Mouse (Mus musculus) forebrain, embryonic 14.5 days (tissue): Measurements from ENCODE around the gene Parvg. TPM values are rescaled to one million over a fixed set of nuclear protein-coding genes. Genes with fewer than 3 reads are reported as not detected.

Experiments
- ATAC-seq: fragments of 200-750 bp; cut with Nextera tagmentation; 2 replicates; pipeline ENCODE4 v1.8.0; 2017; ENCODE audit warnings: mild to moderate bottlenecking, moderate library complexity
- DNase-seq: peaks from one replicate; pipeline ENCODE4 v3.0.0-alpha.2; 2015; ENCODE audit warnings: low spot score
- H3K27ac ChIP-seq: fragments of 300-500 bp; sonication (generic); 2 replicates; pipeline ENCODE4 v1.5.1; 2014; ENCODE audit warnings: low read depth, mild to moderate bottlenecking, control low read depth, low read length, moderate library complexity
- H3K27me3 ChIP-seq: fragments of 300-500 bp; sonication (generic); replicated peaks from 2 replicates; pipeline ENCODE4 v1.6.1; 2014; ENCODE audit warnings: low read length, control low read depth, mixed read lengths; ENCODE audit not compliant: control insufficient read depth, insufficient read depth
- H3K36me3 ChIP-seq: fragments of 300-500 bp; sonication (generic); 2 replicates; pipeline ENCODE4 v1.6.1; 2014; ENCODE audit warnings: low read length, control low read depth; ENCODE audit not compliant: control insufficient read depth, insufficient read depth
- H3K4me1 ChIP-seq: fragments of 300-500 bp; sonication (generic); 2 replicates; pipeline ENCODE4 v1.6.1; 2014; ENCODE audit warnings: antibody characterized with exemption, low read length, control low read depth; ENCODE audit not compliant: control insufficient read depth, insufficient read depth
- H3K4me2 ChIP-seq: fragments of 300-500 bp; sonication (generic); 2 replicates; pipeline ENCODE4 v1.6.1; 2014; ENCODE audit warnings: mild to moderate bottlenecking, control low read depth, low read length
- H3K4me3 ChIP-seq: fragments of 300-500 bp; sonication (generic); 2 replicates; pipeline ENCODE4 v1.5.1; 2014; ENCODE audit warnings: low read depth, low read length, control low read depth
- H3K9ac ChIP-seq: fragments of 300-500 bp; sonication (generic); 2 replicates; pipeline ENCODE4 v1.6.1; 2014; ENCODE audit warnings: mild to moderate bottlenecking, low read length, control low read depth, moderate library complexity
- H3K9me3 ChIP-seq: fragments of 300-500 bp; sonication (generic); replicated peaks from 2 replicates; pipeline ENCODE4 v1.6.1; 2016; ENCODE audit warnings: low read length, control low read depth, mixed read lengths; ENCODE audit not compliant: control insufficient read depth
- WGBS: fragments of 180-500 bp; shearing (Covaris S2); extraction: QIAGEN DNeasy Blood & Tissue Kit; methylation state at CpG from one replicate; pipeline ENCODE4 v1.1.7; 2014; 5-methylcytosine and 5-hydroxymethylcytosine counted together
- polyA plus RNA-seq: library from polyadenylated mRNA; unstranded; fragments of >200 nt; fragmentation: Nextera tagmentation; extraction: Ambion mirVana; gene quantifications from 2 replicates; pipeline ENCODE4 v1.2.1, GENCODE M21; 2014

Parvg gene
- 0.90 and 1.2 TPM in 2 replicates for polyA plus RNA-seq

DNA sequence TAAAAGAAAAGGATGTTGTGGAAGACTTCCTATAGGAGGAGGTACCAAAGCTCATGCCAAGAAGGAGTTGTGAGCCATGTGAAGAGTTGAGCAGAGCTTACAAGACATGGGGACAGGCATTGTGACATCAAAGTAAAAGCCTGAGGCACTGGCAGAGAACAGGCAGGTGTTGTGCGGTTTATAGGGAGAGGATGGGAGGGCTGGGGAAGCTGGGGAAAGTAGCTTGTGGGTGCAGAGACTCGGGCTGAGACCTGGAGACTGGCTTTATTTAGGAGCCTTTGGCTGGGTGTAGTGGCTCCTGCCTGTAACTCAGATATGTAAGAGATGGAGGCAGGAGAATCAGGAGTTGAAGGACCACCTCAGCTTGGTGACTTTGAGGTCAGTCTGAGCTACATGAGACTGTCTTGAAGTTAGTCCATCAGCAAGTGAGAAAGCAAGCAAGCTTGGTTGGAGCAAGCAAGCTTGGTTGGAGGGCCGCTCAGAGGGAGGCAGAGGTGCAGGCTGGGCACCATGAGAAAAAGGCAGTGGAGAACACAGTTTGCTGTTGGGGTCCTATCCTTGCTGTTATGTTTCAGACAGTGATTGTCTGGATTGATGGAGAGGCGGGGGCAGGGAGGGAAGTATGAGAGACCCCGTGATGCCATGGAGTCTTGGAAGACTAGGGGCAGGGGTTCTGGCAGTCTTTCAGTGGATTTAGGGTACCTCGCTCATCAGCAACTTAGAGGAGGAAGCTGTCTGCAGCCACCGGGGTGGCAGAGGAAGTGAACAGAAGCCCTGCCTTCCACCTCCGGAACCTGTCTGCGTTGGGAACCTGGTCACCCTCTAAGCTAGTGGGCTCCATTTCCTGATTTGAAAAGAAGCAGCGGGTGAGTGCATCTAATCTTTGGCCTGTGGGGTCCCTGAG lies at the start of gene Parvg:
Gene Parvg, plus strand, starts transcription at position 61 of the 904 bp plus-strand sequence.
- Histone ChIP-seq H3K9me3 (no peaks in the 10 kb centered on the region), H3K9ac (no peak within 1 kb of the TSS), H3K36me3 (no peaks in the 10 kb centered on the region), H3K4me2 (no peak within 1 kb of the TSS), H3K27ac (no peak within 1 kb of the TSS), H3K27me3 (no peaks in the 10 kb centered on the region), H3K4me1 (peaks cover 5% of the 10 kb centered on the region; the same call in 1 of the 2 replicates), H3K4me3 (no peak within 1 kb of the TSS)
- WGBS: 81% methylated on average over 10 of the region's 10 CpGs
- DNase-seq (no peak), ATAC-seq (no peak)

- H3K27ac ChIP-seq: no peak overlapping the region
- no peaks in the 10 kb centered on the region for H3K4me1 ChIP-seq
- ATAC-seq (no peak), DNase-seq (no peak)
- H3K9me3 ChIP-seq: no peaks in the 10 kb centered on the region
- no peaks in the 10 kb centered on the region for H3K36me3 ChIP-seq
- 83% methylated on average over 4 of the region's 4 CpGs for WGBS
- H3K4me2 ChIP-seq: no peak overlapping the region
- H3K27me3 ChIP-seq: no peaks in the 10 kb centered on the region
- H3K9ac ChIP-seq: no peak overlapping the region
- H3K4me3 ChIP-seq: no peak overlapping the region
These were observed 47.8 kb upstream of the Parvg start for GRCm38 (mm10) chr15:84276066-84276465.

DNA sequence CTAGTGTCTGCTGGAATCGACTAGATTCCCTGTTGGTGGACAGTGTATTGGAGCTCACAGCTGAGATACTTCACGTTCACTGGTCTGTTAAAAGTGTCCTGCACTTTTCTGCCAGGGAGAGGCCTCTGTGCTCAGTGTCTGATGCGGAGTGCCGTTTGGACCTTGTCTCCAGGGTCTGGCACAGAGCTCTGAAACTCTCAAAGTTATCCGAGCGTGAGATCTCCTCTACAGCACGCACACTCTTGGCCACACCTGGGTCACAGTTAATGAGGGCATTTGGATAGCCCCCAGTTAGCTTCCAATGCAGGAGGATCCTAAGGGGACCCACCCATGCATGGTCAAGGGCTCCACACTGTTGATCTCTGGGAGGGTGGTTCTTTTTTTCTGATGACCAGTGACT lies 45.7 kb upstream of the Parvg start:
- no peak for ATAC-seq
- WGBS: 83% methylated on average over 7 of the region's 7 CpGs
- Histone ChIP-seq H3K4me3 (no peak overlapping the region), H3K9ac (no peak overlapping the region), H3K4me2 (no peak overlapping the region), H3K27me3 (no peaks in the 10 kb centered on the region), H3K27ac (no peak overlapping the region), H3K36me3 (no peaks in the 10 kb centered on the region), H3K4me1 (no peaks in the 10 kb centered on the region), H3K9me3 (no peaks in the 10 kb centered on the region)
- no peak for DNase-seq

- Histone ChIP-seq H3K9me3 (no peaks in the 10 kb centered on the region), H3K36me3 (no peaks in the 10 kb centered on the region), H3K4me1 (no peaks in the 10 kb centered on the region), H3K27ac (no peak overlapping the region), H3K27me3 (no peaks in the 10 kb centered on the region), H3K4me3 (no peak overlapping the region), H3K4me2 (no peak overlapping the region), H3K9ac (no peak overlapping the region)
- no peak for ATAC-seq
- 87% methylated on average over 7 of the region's 7 CpGs for WGBS
- DNase-seq: no peak
These were observed 45.2 kb upstream of the Parvg start for GRCm38 (mm10) chr15:84278656-84279055.

DNA sequence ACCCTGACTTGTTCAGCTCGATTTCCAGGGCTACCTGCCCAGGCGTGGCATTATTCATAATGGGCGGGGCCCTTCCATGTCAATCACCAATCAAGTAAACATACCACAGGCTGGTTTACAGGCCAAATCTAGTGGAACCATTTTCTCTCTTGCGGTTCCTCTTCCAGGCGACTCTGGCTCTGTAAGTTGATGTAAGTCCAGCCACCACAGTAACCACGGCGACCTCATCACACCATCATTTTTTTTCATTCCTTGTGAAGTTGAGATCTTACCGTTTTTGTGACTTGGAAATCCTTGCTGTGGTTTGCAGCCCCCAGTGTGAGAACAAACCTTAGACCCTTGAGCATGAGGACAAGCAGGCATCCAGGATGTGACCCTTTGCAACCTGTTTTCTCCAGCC lies 43.5 kb upstream of the Parvg start:
- Histone ChIP-seq H3K9ac (no peak overlapping the region), H3K27me3 (no peaks in the 10 kb centered on the region), H3K4me2 (no peak overlapping the region), H3K36me3 (no peaks in the 10 kb centered on the region), H3K4me3 (no peak overlapping the region), H3K4me1 (no peaks in the 10 kb centered on the region), H3K27ac (no peak overlapping the region), H3K9me3 (no peaks in the 10 kb centered on the region)
- DNase-seq: no peak
- ATAC-seq: no peak
- WGBS: 81% methylated on average over 8 of the region's 8 CpGs

DNA sequence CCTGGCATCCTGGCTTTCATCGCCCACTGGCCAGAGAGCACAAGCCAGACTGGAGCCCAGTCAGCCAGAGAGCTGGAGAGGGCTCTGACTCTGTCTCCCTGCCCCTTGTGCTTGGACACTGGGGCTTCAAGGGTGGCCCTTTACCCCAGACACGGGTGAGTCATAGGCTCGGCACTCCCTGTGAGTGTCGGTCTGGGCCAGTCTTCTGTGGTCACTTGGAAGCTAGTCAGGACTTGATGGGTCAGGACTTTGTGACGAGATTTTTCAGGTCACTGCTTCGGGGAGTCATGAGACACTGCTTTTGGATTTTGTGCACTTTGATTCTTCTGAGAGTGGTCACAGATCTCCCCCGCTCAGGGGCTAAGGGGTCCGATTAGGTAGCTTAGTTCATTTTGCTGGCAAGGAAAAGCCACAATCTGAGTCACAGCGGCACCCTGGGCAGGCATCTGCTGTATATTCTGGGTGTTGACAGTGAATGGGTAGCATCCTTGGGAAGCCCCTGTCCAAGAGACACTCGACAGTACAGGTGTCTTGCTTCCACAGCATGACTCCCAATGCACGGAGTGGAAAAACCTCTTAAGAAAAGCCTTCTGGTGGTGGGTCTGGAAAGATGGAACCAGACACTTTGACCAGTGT lies 43.0 kb upstream of the Parvg start:
- 86% methylated on average over 11 of the region's 11 CpGs for WGBS
- H3K4me1 ChIP-seq: no peaks in the 10 kb centered on the region
- no peaks in the 10 kb centered on the region for H3K9me3 ChIP-seq
- H3K9ac ChIP-seq: no peak overlapping the region
- no peaks in the 10 kb centered on the region for H3K36me3 ChIP-seq
- H3K4me2 ChIP-seq: no peak overlapping the region
- no peaks in the 10 kb centered on the region for H3K27me3 ChIP-seq
- DNase-seq: no peak
- no peak for ATAC-seq
- H3K27ac ChIP-seq: no peak overlapping the region
- H3K4me3 ChIP-seq: no peak overlapping the region

DNA sequence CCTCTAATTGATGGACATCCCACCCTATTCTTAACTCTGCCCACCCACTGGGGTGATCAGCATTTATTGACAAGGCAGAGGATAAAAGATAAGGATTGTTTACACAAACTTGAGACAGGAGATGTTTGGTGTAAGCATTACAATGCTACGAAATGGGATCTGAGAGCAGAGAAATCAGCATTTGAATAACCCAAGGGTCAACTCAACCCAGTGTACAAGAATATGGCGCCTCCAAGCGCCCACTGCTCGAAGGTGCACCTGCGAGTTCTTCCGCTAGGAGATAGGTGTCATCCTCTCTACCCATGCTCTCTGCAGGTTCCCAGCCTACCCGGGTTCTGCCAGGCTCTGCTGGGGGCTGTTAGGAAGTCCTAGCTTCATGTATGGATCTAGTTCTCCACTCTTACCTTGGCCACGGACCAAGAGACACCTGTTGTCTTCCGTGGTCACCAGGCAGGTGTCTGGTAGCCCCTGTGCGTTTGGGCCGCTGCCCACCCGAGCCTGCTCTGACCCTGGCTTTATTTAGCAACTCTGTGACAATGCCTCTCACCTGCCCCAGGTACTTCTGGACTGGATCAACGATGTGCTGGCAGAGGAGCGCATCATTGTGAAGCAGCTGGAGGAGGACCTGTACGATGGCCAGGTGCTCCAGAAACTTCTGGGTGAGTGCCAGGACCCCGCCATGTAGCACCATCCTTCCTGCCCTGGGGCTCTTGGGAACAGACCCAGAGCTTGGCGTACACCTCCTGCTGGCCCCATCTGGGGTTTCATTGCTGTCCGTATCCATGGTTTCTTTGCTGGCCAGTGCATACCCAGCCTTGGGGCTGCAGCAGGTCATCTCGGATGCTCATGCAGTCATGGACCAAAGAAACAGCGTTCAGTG lies 41.4 kb upstream of the Parvg start:
- Histone ChIP-seq H3K4me3 (no peak overlapping the region), H3K9ac (no peak overlapping the region), H3K9me3 (no peaks in the 10 kb centered on the region), H3K36me3 (no peaks in the 10 kb centered on the region), H3K27me3 (no peaks in the 10 kb centered on the region), H3K4me2 (no peak overlapping the region), H3K4me1 (no peaks in the 10 kb centered on the region), H3K27ac (no peak overlapping the region)
- ATAC-seq: no peak
- WGBS: 77% methylated on average over 20 of the region's 20 CpGs
- no peak for DNase-seq

DNA sequence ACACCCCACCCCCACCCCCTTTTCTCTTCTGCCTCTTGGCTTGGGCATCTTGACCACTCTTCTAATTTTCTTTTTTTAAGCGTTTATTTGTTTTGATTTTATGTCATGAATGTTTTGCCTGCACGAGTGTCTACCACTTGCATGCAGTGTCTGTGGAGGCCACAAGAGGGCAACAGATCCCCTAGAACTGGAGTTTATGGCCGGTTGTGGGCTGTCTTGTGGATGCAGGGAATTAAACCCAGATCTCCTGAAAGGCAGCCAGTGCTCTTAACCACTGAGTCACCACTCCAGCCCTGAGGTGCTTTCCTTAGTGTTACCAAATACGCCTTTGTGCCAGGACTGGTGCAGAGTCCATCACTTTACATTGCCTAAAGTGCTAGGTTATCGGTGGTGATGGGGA lies 39.8 kb upstream of the Parvg start:
- H3K4me3 ChIP-seq: no peak overlapping the region
- H3K9me3 ChIP-seq: no peaks in the 10 kb centered on the region
- H3K27me3 ChIP-seq: no peaks in the 10 kb centered on the region
- no peak overlapping the region for H3K4me2 ChIP-seq
- DNase-seq (no peak), ATAC-seq (no peak)
- no peaks in the 10 kb centered on the region for H3K4me1 ChIP-seq
- no peaks in the 10 kb centered on the region for H3K36me3 ChIP-seq
- WGBS: 63% methylated on average over 5 of the region's 5 CpGs
- H3K27ac ChIP-seq: no peak overlapping the region
- no peak overlapping the region for H3K9ac ChIP-seq
